Mouse (Mus musculus) skeletal muscle tissue, postnatal 0 days (tissue): ENCODE results near the gene Car11. TPM values are rescaled to one million over a fixed set of nuclear protein-coding genes. Genes with fewer than 3 reads are reported as not detected.

ENCODE experiments used
- polyA plus RNA-seq: library from polyadenylated mRNA; unstranded; fragments of >200 nt; fragmentation: Nextera tagmentation; extraction: Ambion mirVana; gene quantifications from 2 replicates; pipeline ENCODE4 v1.2.1, GENCODE M21; 2015

The Car11 gene
- polyA plus RNA-seq, result 2.4 and 3.0 TPM in 2 replicates

GRCm38 (mm10) chr7:45699523-45700141 lies at the start of gene Car11:
TSS of gene Car11 (plus strand) at chr7:45699843.

DNA sequence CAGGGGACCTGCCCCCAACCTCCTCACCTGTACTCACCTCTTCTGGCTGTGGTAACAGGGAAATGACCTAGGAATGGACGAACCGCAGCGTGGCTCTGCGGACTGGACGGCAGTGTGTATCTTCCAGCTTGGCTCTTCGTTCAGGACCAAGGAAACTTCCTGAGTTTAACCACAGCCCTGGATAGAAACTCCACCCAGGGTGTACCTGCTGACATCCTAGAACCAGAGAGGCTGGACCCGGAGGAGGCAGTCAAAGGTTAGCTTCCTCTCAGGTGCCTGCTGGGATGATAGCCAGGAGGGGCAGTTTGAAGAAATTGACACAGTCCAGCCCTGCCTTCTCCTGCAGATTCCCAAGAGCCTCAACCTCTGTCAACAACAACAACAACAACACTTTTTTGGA lies 33.5 kb upstream of the Car11 start, which contains the start of gene Fut2:
TSS of gene Fut2 (minus strand) at position 234 of the 400 bp plus-strand sequence.

GRCm38 (mm10) chr7:45683396-45684050 lies 16.1 kb upstream of the Car11 start, which contains the start of gene Ntn5:
TSS of gene Ntn5 (plus strand) at chr7:45684022.

GRCm38 (mm10) chr7:45693921-45694591 lies 5.6 kb upstream of the Car11 start, which contains the start of gene Sec1:
TSS of gene Sec1 (minus strand) at chr7:45694402.

GRCm38 (mm10) chr7:45704730-45705442 lies 5.2 kb downstream of the Car11 start, which contains the start of gene Dbp:
TSS of gene Dbp (plus strand) at chr7:45705088.

GRCm38 (mm10) chr7:45715090-45715708 lies 15.6 kb downstream of the Car11 start, which contains the start of gene Rpl18:
TSS of gene Rpl18 (plus strand) at chr7:45715457.

DNA sequence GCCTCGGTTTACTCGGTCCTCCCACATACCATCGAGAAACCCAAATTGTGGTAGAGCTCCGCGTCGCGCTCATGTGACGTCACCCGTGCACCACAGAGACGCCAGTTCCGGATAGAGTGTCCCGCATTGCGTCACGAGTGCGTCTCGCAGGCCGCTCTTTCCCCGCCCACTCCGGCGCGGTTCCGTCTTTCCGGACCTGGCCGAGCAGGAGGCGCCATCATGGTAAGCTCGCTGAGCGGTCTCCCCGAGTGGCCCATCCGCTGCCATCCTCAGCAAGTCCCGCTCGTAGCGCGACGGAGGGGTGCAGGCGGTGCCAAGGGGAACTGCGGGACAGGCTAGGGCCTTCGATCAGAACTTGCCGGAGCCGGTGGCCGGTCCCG lies 18.3 kb downstream of the Car11 start, which contains the start of gene Sphk2:
TSS of gene Sphk2 (minus strand) at position 85 of the 380 bp plus-strand sequence.

GRCm38 (mm10) chr7:45720413-45721233 lies 21.0 kb downstream of the Car11 start, which contains the start of gene Fam83e:
TSS of gene Fam83e (plus strand) at chr7:45721212.

GRCm38 (mm10) chr7:45725713-45726112 lies 26.1 kb downstream of the Car11 start, which contains the start of gene Spaca4:
TSS of gene Spaca4 (minus strand) at chr7:45725813.

Other genes with a start within 250 kb of the Car11 start
- 2,280 and 2,838 TPM in 2 replicates for gene Ftl1, start 240.0 kb upstream of the Car11 start, polyA plus RNA-seq
- 74.5 and 83.5 TPM in 2 replicates for gene Bax, start 232.9 kb upstream of the Car11 start, polyA plus RNA-seq
- gene Tulp2, start 218.0 kb upstream of the Car11 start, polyA plus RNA-seq, result 0.06 and 0.12 TPM in 2 replicates
- not detected in 2 replicates for gene Gm45808, start 213.0 kb upstream of the Car11 start, polyA plus RNA-seq
- gene Dhdh, start 211.0 kb upstream of the Car11 start, polyA plus RNA-seq, result 7.1 and 7.2 TPM in 2 replicates
- 124 and 146 TPM in 2 replicates for gene Nucb1, start 189.4 kb upstream of the Car11 start, polyA plus RNA-seq
- 19.1 and 19.6 TPM in 2 replicates for gene Ppp1r15a, start 173.6 kb upstream of the Car11 start, polyA plus RNA-seq
- 5.6 and 8.0 TPM in 2 replicates for gene Plekha4, start 173.5 kb upstream of the Car11 start, polyA plus RNA-seq
- gene Hsd17b14, start 144.9 kb upstream of the Car11 start, polyA plus RNA-seq, result 6.1 and 7.2 TPM in 2 replicates
- gene Bcat2, start 129.7 kb upstream of the Car11 start, polyA plus RNA-seq, result 35.4 and 88.9 TPM in 2 replicates
- gene Fgf21, start 84.4 kb upstream of the Car11 start, polyA plus RNA-seq, result 0.18 TPM in 1 of 2 replicates, not detected in the other
- gene Fut1, start 82.6 kb upstream of the Car11 start, polyA plus RNA-seq, result 0.05 TPM in 1 of 2 replicates, not detected in the other
- gene Izumo1, start 78.0 kb upstream of the Car11 start, polyA plus RNA-seq, result 0.06 TPM in 1 of 2 replicates, not detected in the other
- gene Rasip1, start 72.4 kb upstream of the Car11 start, polyA plus RNA-seq, result 10.3 and 13.9 TPM in 2 replicates
- gene Mamstr, start 59.9 kb upstream of the Car11 start, polyA plus RNA-seq, result 139 and 174 TPM in 2 replicates
- 1.9 and 2.1 TPM in 2 replicates for gene Fut2, start 33.4 kb upstream of the Car11 start, polyA plus RNA-seq
- 1.6 and 1.7 TPM in 2 replicates for gene Ntn5, start 15.8 kb upstream of the Car11 start, polyA plus RNA-seq
- gene Sec1, start 5.4 kb upstream of the Car11 start, polyA plus RNA-seq, result 0.33 and 0.40 TPM in 2 replicates
- 9.9 and 10.3 TPM in 2 replicates for gene Dbp, start 5.2 kb downstream of the Car11 start, polyA plus RNA-seq
- gene Rpl18, start 15.6 kb downstream of the Car11 start, polyA plus RNA-seq, result 568 and 577 TPM in 2 replicates
- 11.7 and 13.4 TPM in 2 replicates for gene Sphk2, start 18.2 kb downstream of the Car11 start, polyA plus RNA-seq
- 0.10 and 0.17 TPM in 2 replicates for gene Fam83e, start 21.4 kb downstream of the Car11 start, polyA plus RNA-seq
- gene Spaca4, start 26.0 kb downstream of the Car11 start, polyA plus RNA-seq, result not detected in 2 replicates
- 0.18 TPM in 1 of 2 replicates, not detected in the other for gene Lmtk3, start 83.9 kb downstream of the Car11 start, polyA plus RNA-seq
- gene Sult2b1, start 84.8 kb downstream of the Car11 start, polyA plus RNA-seq, result 0.21 and 5.3 TPM in 2 replicates
- 42.5 and 48.2 TPM in 2 replicates for gene Cyth2, start 114.7 kb downstream of the Car11 start, polyA plus RNA-seq
- gene Kcnj14, start 124.9 kb downstream of the Car11 start, polyA plus RNA-seq, result 0.31 and 0.54 TPM in 2 replicates
- 27.3 and 27.6 TPM in 2 replicates for gene Grwd1, start 131.1 kb downstream of the Car11 start, polyA plus RNA-seq
- gene Kdelr1, start 172.9 kb downstream of the Car11 start, polyA plus RNA-seq, result 37.5 and 44.5 TPM in 2 replicates
- 0.33 and 0.34 TPM in 2 replicates for gene Grin2d, start 178.5 kb downstream of the Car11 start, polyA plus RNA-seq
- 0.45 and 1.2 TPM in 2 replicates for gene Syngr4, start 196.9 kb downstream of the Car11 start, polyA plus RNA-seq
- gene Tmem143, start 197.1 kb downstream of the Car11 start, polyA plus RNA-seq, result 9.8 and 11.6 TPM in 2 replicates
- 111 and 129 TPM in 2 replicates for gene Emp3, start 221.6 kb downstream of the Car11 start, polyA plus RNA-seq
- 2.0 and 2.4 TPM in 2 replicates for gene Ccdc114, start 224.2 kb downstream of the Car11 start, polyA plus RNA-seq